Mouse (Mus musculus) layer of hippocampus, adult 8-10 months (tissue): ENCODE data around the gene Slc35d1. TPM values are rescaled to one million over a fixed set of nuclear protein-coding genes. Genes with fewer than 3 reads are reported as not detected.

Experiments
- DNase-seq, 2 experiments: peaks; one replicate each; pipeline ENCODE4 v3.0.0; 2022; ENCODE audit warnings: low spot score in 2 of 2
- total RNA-seq, 4 experiments: library from RNA; stranded (reverse); gene quantifications; 2 replicates each; pipeline ENCODE4 v1.2.4; 2022

Slc35d1 gene
- total RNA-seq, result 10 to 100 TPM; 13.2 to 15.4 (median 13.8) TPM

GRCm38 (mm10) chr4:103214925-103215820 is at the start of gene Slc35d1:
Slc35d1 (minus strand) TSS chr4:103215164.
- peak; percentile 60 to 71 for DNase-seq

- no peak for DNase-seq
These were observed 48.9 kb upstream of the Slc35d1 start for GRCm38 (mm10) chr4:103263812-103264396.

GRCm38 (mm10) chr4:103263378-103263777 is 48.4 kb upstream of the Slc35d1 start:
- no peak for DNase-seq

DNA sequence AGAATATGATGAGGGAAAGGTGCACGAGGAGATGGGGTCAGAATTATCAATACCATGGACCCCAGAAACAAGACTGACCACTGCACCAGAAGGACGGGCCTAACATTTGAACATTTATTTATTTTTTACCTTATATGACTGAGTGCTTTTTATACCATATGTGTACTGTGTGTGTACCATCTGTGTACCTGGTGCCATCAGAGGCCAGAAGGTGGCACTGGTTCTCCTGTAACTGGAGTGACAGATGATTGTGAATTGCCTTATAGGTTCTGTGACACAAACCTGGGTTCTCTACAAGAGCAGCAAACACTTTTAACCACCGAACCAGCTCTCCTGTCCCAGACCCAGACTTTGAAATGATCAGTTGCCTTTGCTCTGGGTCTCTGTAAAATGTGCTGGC is 43.9 kb upstream of the Slc35d1 start:
- no peak for DNase-seq

- no peak for DNase-seq
These were observed 38.9 kb upstream of the Slc35d1 start for GRCm38 (mm10) chr4:103253846-103254245.

DNA sequence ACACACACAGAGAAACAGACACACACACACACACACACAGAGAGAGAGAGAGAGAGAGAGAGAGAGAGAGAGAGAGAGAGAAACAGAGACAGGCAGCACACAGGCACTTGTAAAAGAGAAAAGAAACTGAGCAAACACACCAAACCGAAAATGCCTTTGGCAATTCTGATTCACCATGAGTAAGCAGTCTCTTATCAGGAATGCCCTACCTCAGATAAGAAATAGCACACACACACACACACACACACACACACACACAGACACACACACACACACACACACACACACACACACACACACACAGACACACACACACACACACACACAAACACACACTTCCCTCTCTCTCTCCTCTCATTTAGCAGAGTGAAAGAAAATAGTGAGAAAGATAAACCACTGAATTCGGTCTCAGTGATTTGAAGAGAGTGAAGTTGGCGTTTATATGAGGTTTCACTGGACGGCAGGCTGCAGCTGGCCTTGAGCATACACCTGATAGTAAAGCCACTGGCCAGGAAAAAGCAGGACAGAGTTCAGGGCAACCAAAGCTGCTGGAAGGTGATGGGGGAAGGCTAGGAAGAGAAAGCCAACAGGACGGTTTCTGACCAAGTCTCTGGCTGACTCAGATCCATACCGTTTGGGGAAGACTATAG is 34.6 kb upstream of the Slc35d1 start:
- no peak for DNase-seq

DNA sequence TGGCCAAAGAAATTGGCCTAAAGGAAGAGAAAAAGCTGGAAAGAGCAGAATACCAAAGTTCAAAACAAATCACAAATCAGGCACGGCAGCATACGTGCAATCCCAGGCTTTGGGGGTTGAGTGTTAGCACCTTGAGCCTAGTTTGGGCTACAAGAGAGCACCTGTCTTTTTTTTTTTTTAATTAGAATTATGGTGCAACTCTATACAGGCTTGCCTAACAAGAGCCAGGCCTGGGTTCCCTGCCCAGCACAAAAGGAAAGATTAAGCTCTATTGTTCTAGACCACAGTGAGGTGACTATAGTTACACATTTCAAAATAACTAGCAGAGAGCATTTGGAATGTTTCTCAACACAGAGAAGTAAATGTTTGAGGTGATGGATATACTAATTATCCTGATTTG is 32.8 kb upstream of the Slc35d1 start:
- DNase-seq, result no peak

GRCm38 (mm10) chr4:103247249-103247648 is 32.3 kb upstream of the Slc35d1 start:
- no peak for DNase-seq

DNA sequence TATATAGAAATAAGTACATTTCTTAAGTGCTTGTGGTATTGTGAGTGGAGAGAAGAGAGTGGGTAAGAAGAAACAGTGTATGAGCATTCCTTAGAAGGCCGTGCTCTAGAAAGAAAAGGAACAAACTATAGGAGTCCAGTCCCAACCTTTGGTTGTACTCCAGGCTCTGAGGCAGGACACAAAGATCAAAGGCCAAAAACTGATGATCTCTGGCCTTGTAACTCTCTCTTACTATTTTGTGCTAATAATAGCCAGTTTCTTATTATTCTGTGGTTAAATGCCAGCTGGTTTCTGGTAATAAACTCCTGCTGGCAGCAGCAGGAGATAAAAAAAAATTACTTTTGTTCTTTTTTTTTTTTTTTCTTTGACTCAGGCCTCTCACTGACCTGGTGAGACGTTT is 17.2 kb upstream of the Slc35d1 start:
- DNase-seq, result no peak

DNA sequence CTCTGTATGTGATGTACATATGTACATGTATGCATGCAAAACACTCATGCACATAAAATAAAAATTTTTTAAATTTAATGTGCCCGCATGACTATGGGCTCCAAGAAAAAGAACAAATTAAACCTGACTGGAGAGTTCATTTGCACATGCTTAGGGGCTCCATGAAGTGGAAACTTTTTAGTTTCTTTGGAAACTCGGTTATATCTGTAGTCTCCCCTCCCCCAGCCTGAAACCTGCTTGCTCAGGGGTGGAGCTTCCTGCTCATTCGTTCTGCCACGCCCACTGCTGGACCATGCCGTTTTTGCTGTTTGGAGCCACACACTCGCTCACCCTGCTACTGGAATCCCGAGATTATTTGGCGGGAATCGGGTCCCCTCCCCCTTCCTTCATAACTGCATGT is 7.9 kb upstream of the Slc35d1 start:
- no peak for DNase-seq

GRCm38 (mm10) chr4:103221789-103222188 is 6.8 kb upstream of the Slc35d1 start:
- no peak for DNase-seq

GRCm38 (mm10) chr4:103219011-103219410 is 4.0 kb upstream of the Slc35d1 start:
- DNase-seq, result no peak

DNA sequence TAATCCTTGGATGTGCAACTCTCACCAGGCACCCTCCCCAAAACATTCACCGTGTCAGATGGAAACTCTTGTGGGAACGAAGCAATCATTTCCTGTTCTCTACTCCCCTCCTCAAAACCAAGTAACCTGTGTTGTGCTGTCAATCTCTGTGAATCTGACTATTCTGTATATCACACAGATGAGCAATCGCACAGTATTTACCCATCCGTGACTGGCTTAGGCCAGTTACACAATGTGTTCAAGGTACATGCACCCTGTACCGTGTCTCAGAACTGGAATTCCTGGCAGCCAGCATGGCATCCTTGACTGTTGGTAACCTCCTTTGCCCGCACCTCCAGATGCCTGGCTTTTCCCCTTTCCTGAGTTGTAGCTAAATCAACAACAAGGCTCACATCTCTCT is 1.1 kb upstream of the Slc35d1 start:
- DNase-seq, result no peak

- DNase-seq, result peak; percentile 52 to 71
These were observed 453 bp downstream of the Slc35d1 start for GRCm38 (mm10) chr4:103214498-103214924.

GRCm38 (mm10) chr4:103213859-103214497 is 986 bp downstream of the Slc35d1 start:
- peak in 1 of 2 experiments; percentile 7 for DNase-seq

DNA sequence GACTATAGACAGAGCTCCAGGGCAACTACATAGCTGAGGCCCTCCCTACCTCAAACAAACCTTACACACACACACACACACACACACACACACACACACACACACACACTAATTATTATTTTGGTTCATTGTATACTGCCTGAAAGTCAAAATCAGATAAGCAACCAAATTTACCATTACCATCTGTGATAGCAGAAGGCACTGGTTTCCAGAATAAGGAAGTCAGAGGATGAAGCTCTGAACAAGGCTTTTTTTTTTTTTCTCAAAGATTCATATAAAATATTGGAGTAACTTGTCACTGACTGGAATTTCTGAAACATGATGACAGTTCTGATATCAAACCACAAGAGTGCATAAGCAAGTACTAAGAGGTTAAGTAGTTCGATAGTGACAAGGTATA is 6.4 kb downstream of the Slc35d1 start:
- DNase-seq, result no peak

- DNase-seq, result no peak
These were observed 11.3 kb downstream of the Slc35d1 start for GRCm38 (mm10) chr4:103203646-103204045.

- no peak for DNase-seq
These were observed 14.9 kb downstream of the Slc35d1 start for GRCm38 (mm10) chr4:103200046-103200445.

GRCm38 (mm10) chr4:103199086-103199485 is 15.9 kb downstream of the Slc35d1 start:
- no peak for DNase-seq

DNA sequence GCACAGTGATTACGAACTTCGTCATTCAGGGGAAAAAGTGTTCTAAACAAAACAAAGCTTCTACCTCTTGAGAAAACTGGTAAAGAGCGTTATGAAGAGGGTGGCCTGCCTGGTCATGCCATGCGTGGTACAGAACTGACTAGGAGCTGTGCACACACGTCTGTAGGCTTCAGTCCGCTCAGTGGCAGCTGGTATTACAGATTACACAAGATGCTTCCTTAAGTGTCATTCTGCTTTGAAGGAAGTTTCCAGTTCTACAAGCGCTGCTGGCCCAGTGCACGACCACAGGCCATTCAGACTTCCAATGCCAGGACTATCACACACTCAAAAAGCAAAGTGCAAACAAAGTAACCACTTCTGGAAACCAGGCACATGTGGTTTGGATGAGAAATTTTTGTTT is 17.6 kb downstream of the Slc35d1 start:
- DNase-seq, result no peak

DNA sequence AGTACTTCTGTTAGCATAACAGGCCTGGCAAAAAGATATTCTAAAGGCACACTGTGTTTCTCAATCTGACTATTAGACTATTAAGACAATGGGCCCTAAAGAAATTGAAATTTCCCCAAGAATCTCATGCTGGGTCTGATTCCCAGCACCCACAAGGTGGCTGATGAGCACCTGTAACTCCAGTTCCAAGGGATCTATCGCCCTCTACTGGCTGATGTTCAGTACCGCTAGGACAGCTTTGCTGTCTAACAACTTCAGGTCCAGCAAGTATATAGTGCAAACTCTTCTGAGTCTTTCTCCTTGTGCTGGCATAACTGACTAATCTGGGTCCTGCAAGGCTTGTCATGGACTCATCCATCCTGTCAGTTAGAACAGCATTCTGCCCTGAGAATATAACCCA is 22.5 kb downstream of the Slc35d1 start:
- no peak for DNase-seq
